Mouse (Mus musculus) lung, postnatal 0 days (tissue): ENCODE data around the gene Il21r. TPM values are rescaled to one million over a fixed set of nuclear protein-coding genes. Genes with fewer than 3 reads are reported as not detected.

Experiments used
- ATAC-seq: fragments of 200-750 bp; cut with Nextera tagmentation; 2 replicates; pipeline ENCODE4 v1.8.0; 2017; ENCODE audit warnings: moderate library complexity
- DNase-seq: peaks from one replicate; pipeline ENCODE4 v3.0.0-alpha.2; 2016; ENCODE audit warnings: low spot score
- H3K27ac ChIP-seq: fragments of 300-500 bp; sonication (generic); 2 replicates; pipeline ENCODE4 v1.5.1; 2014; ENCODE audit warnings: antibody characterized with exemption, mild to moderate bottlenecking, low read length, mixed read lengths
- H3K27me3 ChIP-seq: fragments of 300-500 bp; sonication (generic); replicated peaks from 2 replicates; pipeline ENCODE4 v1.6.1; 2014; ENCODE audit warnings: low read length, mixed read lengths; ENCODE audit not compliant: insufficient read depth
- H3K36me3 ChIP-seq: fragments of 300-500 bp; sonication (generic); 2 replicates; pipeline ENCODE4 v1.6.1; 2014; ENCODE audit warnings: low read length, mixed read lengths; ENCODE audit not compliant: insufficient read depth
- H3K4me1 ChIP-seq: fragments of 300-500 bp; sonication (generic); 2 replicates; pipeline ENCODE4 v1.6.1; 2014; ENCODE audit warnings: antibody characterized with exemption, low read depth, low read length, mixed read lengths; ENCODE audit not compliant: insufficient read depth
- H3K4me2 ChIP-seq: fragments of 300-500 bp; sonication (generic); replicated peaks from 2 replicates; pipeline ENCODE4 v1.6.1; 2014; ENCODE audit warnings: low read depth, mild to moderate bottlenecking, low read length, moderate library complexity, mixed read lengths
- H3K4me3 ChIP-seq: fragments of 300-500 bp; sonication (generic); 2 replicates; pipeline ENCODE4 v1.5.1; 2014; ENCODE audit warnings: low read depth, low read length
- H3K9ac ChIP-seq: fragments of 300-500 bp; sonication (generic); replicated peaks from 2 replicates; pipeline ENCODE4 v1.6.1; 2014; ENCODE audit warnings: low read depth, mild to moderate bottlenecking
- H3K9me3 ChIP-seq: fragments of 300-500 bp; sonication (generic); 2 replicates; pipeline ENCODE4 v1.6.1; 2016; ENCODE audit warnings: low read length, mixed read lengths
- CTCF ChIP-seq: IDR thresholded peaks from 2 replicates; pipeline ENCODE4 v1.5.1; 2016; ENCODE audit warnings: antibody characterized with exemption, mild to moderate bottlenecking
- EP300 ChIP-seq: IDR thresholded peaks from 2 replicates; pipeline ENCODE4 v1.6.1; 2016; ENCODE audit warnings: antibody characterized with exemption, mild to moderate bottlenecking, control low read depth
- WGBS: fragments of 180-500 bp; shearing (Covaris S2); extraction: QIAGEN DNeasy Blood & Tissue Kit; methylation state at CpG from one replicate; pipeline ENCODE4 v1.1.7; 2014; 5-methylcytosine and 5-hydroxymethylcytosine counted together
- polyA plus RNA-seq: library from polyadenylated mRNA; unstranded; fragments of >200 nt; fragmentation: Nextera tagmentation; extraction: Ambion mirVana; gene quantifications from 2 replicates; pipeline ENCODE4 v1.2.1, GENCODE M21; 2015

Il21r gene
- polyA plus RNA-seq, 1 experiment from 2014 or later = 0.38 TPM

DNA sequence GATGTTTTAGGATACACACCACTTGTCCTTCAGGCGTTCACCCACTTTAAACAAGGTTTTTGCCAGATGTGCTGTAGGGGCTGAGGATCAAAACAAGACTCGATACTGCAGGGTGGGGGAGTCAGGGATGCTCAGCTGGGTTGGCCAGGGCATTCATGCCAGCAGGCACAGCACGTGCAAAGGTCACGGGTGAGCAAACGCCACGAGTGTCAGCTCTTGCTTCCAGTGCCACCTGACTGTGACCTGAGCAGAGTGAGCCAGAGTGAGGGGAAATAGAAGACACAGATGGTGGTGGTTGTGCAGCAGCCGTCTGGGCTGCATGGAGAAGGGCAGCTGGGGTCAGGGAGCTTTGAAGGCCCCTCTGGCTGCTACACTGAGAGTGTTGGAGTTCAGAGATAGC lies 22.6 kb downstream of the Il21r start:
- H3K36me3 ChIP-seq = no peaks in the 10 kb centered on the region
- H3K4me2 ChIP-seq = no peak overlapping the region
- H3K27ac ChIP-seq = no peak overlapping the region
- H3K9ac ChIP-seq = no peak overlapping the region
- peaks cover 6% of the 10 kb centered on the region; the same call in 1 of the 2 replicates for H3K4me1 ChIP-seq
- peaks cover 3% of the 10 kb centered on the region; the same call in 1 of the 2 replicates for H3K9me3 ChIP-seq
- no peak for DNase-seq
- H3K4me3 ChIP-seq = no peak overlapping the region
- ATAC-seq = no peak
- TF ChIP-seq EP300 (no peak), CTCF (no peak)
- no peaks in the 10 kb centered on the region for H3K27me3 ChIP-seq
- WGBS = 60% methylated on average over 7 of the region's 7 CpGs

DNA sequence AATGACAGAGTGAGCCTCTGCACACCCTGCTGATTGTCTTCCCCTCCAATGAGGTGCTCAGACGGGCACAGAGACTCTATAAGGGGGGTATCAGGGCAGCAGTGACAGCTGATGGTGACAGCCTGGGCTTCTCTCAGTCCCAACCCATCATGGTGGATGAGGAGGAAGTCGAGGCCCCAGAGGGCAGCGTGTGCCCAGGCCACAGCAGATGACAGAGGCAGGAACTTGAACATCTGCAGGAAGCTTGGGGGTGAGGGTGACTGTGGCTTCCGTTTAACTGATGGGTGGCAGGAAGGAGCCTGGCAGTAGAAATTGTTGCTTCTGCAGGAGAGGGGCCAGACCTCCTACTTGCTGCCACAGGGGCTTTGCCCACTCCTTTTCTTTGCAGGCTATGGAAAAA lies 27.1 kb downstream of the Il21r start:
- no peak for ATAC-seq
- Histone ChIP-seq H3K27ac (no peak overlapping the region), H3K4me1 (peaks cover under 1% of the 10 kb centered on the region; the same call in 1 of the 2 replicates), H3K36me3 (no peaks in the 10 kb centered on the region), H3K4me3 (no peak overlapping the region), H3K9me3 (peaks cover 3% of the 10 kb centered on the region; the same call in 1 of the 2 replicates), H3K9ac (no peak overlapping the region), H3K27me3 (no peaks in the 10 kb centered on the region), H3K4me2 (no peak overlapping the region)
- no peak for TF ChIP-seq CTCF
- WGBS = 36% methylated on average over 4 of the region's 4 CpGs
- DNase-seq = peak; percentile 31

DNA sequence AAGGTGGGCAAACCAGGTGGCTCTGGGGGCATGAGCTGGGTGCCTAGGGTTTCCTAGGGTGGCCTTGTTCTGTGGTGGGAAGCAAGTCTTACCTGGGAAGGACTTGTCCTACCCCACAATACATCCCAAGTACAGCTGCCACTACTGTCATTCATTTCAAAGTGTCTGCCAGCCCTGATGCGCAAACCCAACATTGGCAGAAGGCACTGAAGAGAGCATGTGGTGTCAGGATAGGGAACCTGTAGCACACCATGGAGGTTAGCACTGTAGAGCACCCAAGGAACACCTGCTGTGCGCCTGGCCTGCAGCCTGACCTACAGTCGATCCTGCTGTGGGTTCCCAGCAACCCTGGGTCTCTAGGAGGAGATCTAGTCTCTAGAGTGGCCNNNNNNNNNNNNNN lies 27.8 kb downstream of the Il21r start:
- no peak overlapping the region for H3K9ac ChIP-seq
- H3K27ac ChIP-seq = no peak overlapping the region
- ATAC-seq = no peak
- no peaks in the 10 kb centered on the region for H3K27me3 ChIP-seq
- no peaks in the 10 kb centered on the region for H3K36me3 ChIP-seq
- DNase-seq = no peak
- H3K4me3 ChIP-seq = no peak overlapping the region
- H3K4me2 ChIP-seq = no peak overlapping the region
- TF ChIP-seq EP300 (no peak), CTCF (no peak)
- H3K4me1 ChIP-seq = peaks cover 4% of the 10 kb centered on the region; the same call in 1 of the 2 replicates
- WGBS = 89% methylated on average over 3 of the region's 3 CpGs
- H3K9me3 ChIP-seq = peaks cover 3% of the 10 kb centered on the region; the same call in 1 of the 2 replicates

DNA sequence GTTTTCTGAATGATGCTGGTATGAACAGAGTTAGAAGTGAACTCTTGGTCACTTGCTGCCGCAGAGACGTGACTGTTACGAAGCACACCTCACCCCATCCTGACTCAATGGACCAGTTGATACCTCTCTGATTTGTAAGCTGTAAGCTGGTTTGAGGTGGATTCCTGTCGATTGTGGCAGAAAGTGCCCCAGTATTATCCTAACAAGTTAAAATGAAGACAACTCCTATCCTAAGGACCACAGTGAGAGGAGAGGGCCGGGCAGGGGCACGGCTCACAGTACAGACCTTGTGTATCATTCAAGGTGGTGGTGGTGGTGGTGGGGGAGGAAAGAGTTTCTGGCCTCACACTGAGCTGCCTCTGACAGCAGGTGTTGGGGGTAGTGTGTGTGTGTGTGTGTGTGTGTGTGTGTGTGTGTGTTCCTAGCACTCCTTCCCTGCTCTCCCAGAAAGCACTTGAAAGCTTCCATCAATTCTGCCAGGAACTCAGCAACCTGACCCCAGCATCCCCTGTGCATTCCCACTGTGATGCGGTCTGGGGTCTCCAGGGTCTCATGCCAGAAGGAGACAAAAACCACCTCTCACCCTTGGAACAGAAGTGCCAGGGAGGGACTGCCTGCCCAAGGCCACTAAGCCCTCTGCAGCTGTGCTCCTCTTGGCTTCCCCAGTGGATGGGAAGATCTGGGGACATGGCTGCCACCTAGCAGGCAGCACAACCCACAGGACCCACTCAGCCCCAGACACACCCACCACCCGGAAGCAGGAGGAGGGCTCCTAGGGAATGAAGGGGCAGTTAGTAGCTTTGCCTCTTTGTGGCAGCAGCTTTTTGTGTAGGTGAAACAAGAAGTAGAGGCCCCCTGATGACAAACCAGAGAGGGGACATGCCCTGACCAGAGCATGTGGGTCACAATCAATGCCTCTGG lies 34.3 kb downstream of the Il21r start:
- Histone ChIP-seq H3K36me3 (peaks cover 12% of the 10 kb centered on the region; the same call in 1 of the 2 replicates), H3K4me2 (no peak overlapping the region), H3K27ac (no peak overlapping the region), H3K4me3 (no peak overlapping the region), H3K27me3 (no peaks in the 10 kb centered on the region), H3K9me3 (no peaks in the 10 kb centered on the region), H3K9ac (no peak overlapping the region), H3K4me1 (peaks cover 4% of the 10 kb centered on the region; the same call in 1 of the 2 replicates)
- ATAC-seq (no peak), DNase-seq (no peak)
- WGBS = 84% methylated on average over 8 of the region's 8 CpGs
- 0 out of 2 replicates have a peak, but pooled peaks have one; percentile 3 for TF ChIP-seq CTCF
- TF ChIP-seq EP300 = no peak

DNA sequence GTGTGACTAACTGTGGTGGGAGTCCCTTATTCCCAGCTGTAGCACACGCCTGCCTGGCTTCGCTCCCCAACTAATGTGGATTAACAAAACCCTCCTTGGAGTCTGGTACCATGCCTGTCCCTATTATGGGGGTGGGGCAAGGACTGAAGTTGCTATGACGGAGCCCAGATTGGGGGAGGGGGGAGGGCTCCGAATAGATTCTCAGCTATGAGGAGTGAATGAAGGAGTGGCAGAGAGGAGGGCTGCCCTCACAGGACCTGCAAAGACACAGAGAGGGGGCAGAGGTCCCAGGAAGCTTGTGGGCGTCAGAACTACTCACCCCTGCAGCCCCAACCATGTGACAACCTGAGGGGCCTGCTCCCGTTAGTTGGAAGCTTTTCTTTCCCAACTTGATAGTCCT lies 35.1 kb downstream of the Il21r start:
- no peaks in the 10 kb centered on the region for H3K9me3 ChIP-seq
- H3K4me3 ChIP-seq = no peak overlapping the region
- ATAC-seq (no peak), DNase-seq (no peak)
- peaks cover 4% of the 10 kb centered on the region; the same call in 1 of the 2 replicates for H3K4me1 ChIP-seq
- H3K27me3 ChIP-seq = no peaks in the 10 kb centered on the region
- H3K27ac ChIP-seq = no peak overlapping the region
- H3K4me2 ChIP-seq = no peak overlapping the region
- peaks cover 19% of the 10 kb centered on the region for H3K36me3 ChIP-seq
- no peak for TF ChIP-seq EP300
- no peak for TF ChIP-seq CTCF
- H3K9ac ChIP-seq = no peak overlapping the region
- WGBS = 67% methylated on average over 6 of the region's 6 CpGs

DNA sequence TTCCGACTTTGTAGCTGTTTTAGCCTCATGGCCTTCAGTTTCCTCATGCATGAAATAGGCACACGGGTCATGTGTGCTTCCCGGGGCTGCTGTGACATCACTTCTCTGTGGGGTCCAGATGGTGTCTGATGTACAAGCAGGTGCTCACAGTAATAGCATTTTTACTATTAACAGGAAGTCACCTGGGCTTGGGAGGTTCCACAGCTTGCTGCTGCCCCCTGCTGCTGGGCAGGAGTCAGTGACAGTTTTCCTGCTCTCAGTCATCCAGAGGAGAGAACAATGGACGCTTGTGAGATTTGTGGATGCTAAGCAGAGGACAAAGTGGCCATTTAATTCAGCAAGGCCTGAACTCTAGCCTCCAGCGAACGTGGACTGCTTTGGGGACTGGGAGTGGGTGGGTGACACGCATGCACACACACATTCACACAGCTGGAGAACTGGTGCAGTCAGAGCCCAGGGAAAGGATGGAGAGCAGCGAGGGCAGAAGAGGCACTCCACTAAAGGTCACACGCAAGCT lies 35.7 kb downstream of the Il21r start:
- Histone ChIP-seq H3K27me3 (no peaks in the 10 kb centered on the region), H3K27ac (no peak overlapping the region)

More for the DNA sequence above, 35.7 kb downstream of the Il21r start:
- WGBS = 50% methylated on average over 9 of the region's 9 CpGs
- TF ChIP-seq EP300 = no peak
- peak; percentile 91 for TF ChIP-seq CTCF
- ATAC-seq (peak; percentile 47), DNase-seq (peak; percentile 70)
- no peak overlapping the region for H3K4me3 ChIP-seq
- no peak overlapping the region for H3K4me2 ChIP-seq
- peaks cover 22% of the 10 kb centered on the region for H3K36me3 ChIP-seq
- H3K9ac ChIP-seq = no peak overlapping the region
- H3K4me1 ChIP-seq = peaks cover 4% of the 10 kb centered on the region; the same call in 1 of the 2 replicates
- no peaks in the 10 kb centered on the region for H3K9me3 ChIP-seq
